Mouse (Mus musculus) midbrain, embryonic 11.5 days (tissue): ENCODE measurements around the gene Ctnnd1. TPM values are rescaled to one million over a fixed set of nuclear protein-coding genes. Genes with fewer than 3 reads are reported as not detected.

Experiments
- ATAC-seq: fragments of 200-750 bp; cut with Nextera tagmentation; 2 replicates; pipeline ENCODE4 v1.8.0; 2017; ENCODE audit warnings: moderate TSS enrichment, moderate library complexity; ENCODE audit not compliant: low FRiP score
- DNase-seq: peaks from one replicate; pipeline ENCODE4 v3.0.0; 2015; ENCODE audit warnings: low spot score; ENCODE audit errors: missing footprints
- H3K27ac ChIP-seq: fragments of 300-500 bp; sonication (generic); 2 replicates; pipeline ENCODE4 v1.5.1; 2014; ENCODE audit warnings: low read depth, low read length
- H3K27me3 ChIP-seq: fragments of 300-500 bp; sonication (generic); 2 replicates; pipeline ENCODE4 v1.6.1; 2014; ENCODE audit warnings: mild to moderate bottlenecking, low read length, moderate library complexity, mixed read lengths; ENCODE audit not compliant: control insufficient read depth, insufficient read depth
- H3K36me3 ChIP-seq: fragments of 300-500 bp; sonication (generic); 2 replicates; pipeline ENCODE4 v1.6.1; 2014; ENCODE audit warnings: mild to moderate bottlenecking, low read length, moderate library complexity, mixed read lengths; ENCODE audit not compliant: control insufficient read depth, insufficient read depth
- H3K4me1 ChIP-seq: fragments of 300-500 bp; sonication (generic); 2 replicates; pipeline ENCODE4 v1.6.1; 2014; ENCODE audit warnings: low read length; ENCODE audit not compliant: control insufficient read depth, insufficient read depth
- H3K4me2 ChIP-seq: fragments of 300-500 bp; sonication (generic); 2 replicates; pipeline ENCODE4 v1.6.1; 2014; ENCODE audit warnings: mild to moderate bottlenecking, moderate library complexity
- H3K4me3 ChIP-seq: fragments of 300-500 bp; sonication (generic); 2 replicates; pipeline ENCODE4 v1.5.1; 2014; ENCODE audit warnings: low read depth, low read length
- H3K9ac ChIP-seq: fragments of 300-500 bp; sonication (generic); 2 replicates; pipeline ENCODE4 v1.6.1; 2014; ENCODE audit warnings: low read length
- H3K9me3 ChIP-seq: fragments of 300-500 bp; sonication (generic); 2 replicates; pipeline ENCODE4 v1.6.1; 2016; ENCODE audit warnings: low read length; ENCODE audit not compliant: control insufficient read depth
- WGBS: fragments of 180-500 bp; shearing (Covaris S2); extraction: QIAGEN DNeasy Blood & Tissue Kit; methylation state at CpG from one replicate; pipeline ENCODE4 v1.1.7; 2014; 5-methylcytosine and 5-hydroxymethylcytosine counted together
- polyA plus RNA-seq: library from polyadenylated mRNA; unstranded; fragments of >200 nt; fragmentation: Nextera tagmentation; extraction: Ambion mirVana; gene quantifications from 2 replicates; pipeline ENCODE4 v1.2.1, GENCODE M21; 2014

Ctnnd1 gene
- polyA plus RNA-seq, 1 experiment from 2014 or later = 36.8 TPM

GRCm38 (mm10) chr2:84636231-84636741, 14.3 kb downstream of the Ctnnd1 start:
- WGBS = 29% methylated on average over 8 of the region's 8 CpGs
- peak; percentile 89 for DNase-seq
- H3K4me1 ChIP-seq = peaks cover 38% of the 10 kb centered on the region
- no peak overlapping the region for H3K4me3 ChIP-seq
- H3K4me2 ChIP-seq = peak overlapping the region; percentile 16; the same call in 1 of the 2 replicates
- no peak for ATAC-seq
- H3K36me3 ChIP-seq = no peaks in the 10 kb centered on the region
- no peaks in the 10 kb centered on the region for H3K9me3 ChIP-seq
- H3K9ac ChIP-seq = no peak overlapping the region; the same call in 1 of the 2 replicates
- H3K27ac ChIP-seq = peak overlapping the region; percentile 83
- H3K27me3 ChIP-seq = no peaks in the 10 kb centered on the region

GRCm38 (mm10) chr2:84635611-84636010, 15.0 kb downstream of the Ctnnd1 start:
- Histone ChIP-seq H3K27me3 (no peaks in the 10 kb centered on the region), H3K4me2 (peak overlapping the region; percentile 16; the same call in 1 of the 2 replicates), H3K9ac (peak overlapping the region; percentile 21; the same call in 1 of the 2 replicates), H3K4me3 (no peak overlapping the region), H3K36me3 (no peaks in the 10 kb centered on the region), H3K4me1 (peaks cover 38% of the 10 kb centered on the region), H3K27ac (peak overlapping the region; percentile 83), H3K9me3 (no peaks in the 10 kb centered on the region)
- DNase-seq = peak; percentile 94
- ATAC-seq = peak; percentile 91
- WGBS = 2% methylated on average over 2 of the region's 2 CpGs

GRCm38 (mm10) chr2:84634934-84635482, 15.6 kb downstream of the Ctnnd1 start:
- no peaks in the 10 kb centered on the region for H3K27me3 ChIP-seq
- WGBS = 27% methylated on average over 4 of the region's 4 CpGs
- H3K27ac ChIP-seq = peak overlapping the region; percentile 83
- H3K9ac ChIP-seq = no peak overlapping the region
- peaks cover 38% of the 10 kb centered on the region for H3K4me1 ChIP-seq
- H3K4me2 ChIP-seq = peak overlapping the region; percentile 16; the same call in 1 of the 2 replicates
- H3K9me3 ChIP-seq = no peaks in the 10 kb centered on the region
- DNase-seq = peak; percentile 91
- no peaks in the 10 kb centered on the region for H3K36me3 ChIP-seq
- peak; percentile 45 for ATAC-seq
- H3K4me3 ChIP-seq = no peak overlapping the region

DNA sequence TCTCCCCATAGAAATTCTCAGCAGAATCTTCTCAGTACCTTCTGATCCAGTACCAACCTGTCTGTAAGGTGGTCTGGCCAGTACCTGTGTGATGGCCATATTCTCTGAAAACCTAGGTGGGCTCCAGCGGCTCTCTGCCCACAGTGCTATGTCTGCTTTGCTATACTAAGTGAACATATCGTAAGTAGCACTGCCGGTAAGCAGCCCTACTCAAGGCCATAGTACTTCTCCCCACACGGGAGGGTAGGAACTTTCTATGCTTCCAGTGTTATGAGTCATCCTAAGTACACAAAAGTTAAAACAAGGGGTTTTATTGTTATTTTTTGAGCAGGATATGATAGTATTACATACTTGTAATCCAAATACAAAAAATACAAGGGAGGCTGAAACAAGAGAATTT, 16.6 kb downstream of the Ctnnd1 start:
- H3K9ac ChIP-seq = no peak overlapping the region
- no peaks in the 10 kb centered on the region for H3K27me3 ChIP-seq
- ATAC-seq = no peak
- H3K36me3 ChIP-seq = no peaks in the 10 kb centered on the region
- H3K4me3 ChIP-seq = no peak overlapping the region
- no peak overlapping the region for H3K27ac ChIP-seq
- peaks cover 38% of the 10 kb centered on the region for H3K4me1 ChIP-seq
- no peak for DNase-seq
- 91% methylated on average over 4 of the region's 4 CpGs for WGBS
- no peak overlapping the region for H3K4me2 ChIP-seq
- H3K9me3 ChIP-seq = no peaks in the 10 kb centered on the region

- Histone ChIP-seq H3K27me3 (no peaks in the 10 kb centered on the region), H3K36me3 (no peaks in the 10 kb centered on the region), H3K4me1 (peaks cover 31% of the 10 kb centered on the region), H3K9me3 (no peaks in the 10 kb centered on the region), H3K4me3 (no peak overlapping the region), H3K9ac (no peak overlapping the region), H3K4me2 (no peak overlapping the region), H3K27ac (no peak overlapping the region)
- DNase-seq = no peak
- 5% methylated on average over 3 of the region's 3 CpGs for WGBS
- ATAC-seq = no peak
Observed at GRCm38 (mm10) chr2:84632999-84633398, 17.6 kb downstream of the Ctnnd1 start.

GRCm38 (mm10) chr2:84632001-84632400, 18.6 kb downstream of the Ctnnd1 start:
- Histone ChIP-seq H3K9me3 (no peaks in the 10 kb centered on the region), H3K4me1 (peaks cover 23% of the 10 kb centered on the region), H3K27me3 (no peaks in the 10 kb centered on the region), H3K4me2 (no peak overlapping the region), H3K4me3 (no peak overlapping the region), H3K9ac (no peak overlapping the region), H3K36me3 (no peaks in the 10 kb centered on the region), H3K27ac (no peak overlapping the region)
- 85% methylated on average over 1 of the region's 1 CpGs for WGBS
- DNase-seq = peak; percentile 81
- ATAC-seq = no peak

GRCm38 (mm10) chr2:84627036-84627435, 23.5 kb downstream of the Ctnnd1 start:
- no peaks in the 10 kb centered on the region for H3K9me3 ChIP-seq

GRCm38 (mm10) chr2:84626366-84626975, 24.1 kb downstream of the Ctnnd1 start:
- Histone ChIP-seq H3K27me3 (no peaks in the 10 kb centered on the region), H3K27ac (no peak overlapping the region), H3K4me2 (no peak overlapping the region), H3K4me3 (no peak overlapping the region), H3K4me1 (no peaks in the 10 kb centered on the region), H3K9me3 (no peaks in the 10 kb centered on the region), H3K9ac (no peak overlapping the region), H3K36me3 (no peaks in the 10 kb centered on the region)
- DNase-seq = no peak
- no peak for ATAC-seq
- 84% methylated on average over 7 of the region's 7 CpGs for WGBS

More at GRCm38 (mm10) chr2:84627036-84627435, 23.5 kb downstream of the Ctnnd1 start:
- H3K9ac ChIP-seq = no peak overlapping the region
- no peak overlapping the region for H3K27ac ChIP-seq
- no peaks in the 10 kb centered on the region for H3K4me1 ChIP-seq
- no peaks in the 10 kb centered on the region for H3K27me3 ChIP-seq
- no peaks in the 10 kb centered on the region for H3K36me3 ChIP-seq
- ATAC-seq (no peak), DNase-seq (no peak)
- no peak overlapping the region for H3K4me2 ChIP-seq
- 70% methylated on average over 3 of the region's 3 CpGs for WGBS
- no peak overlapping the region for H3K4me3 ChIP-seq

- DNase-seq = no peak
- H3K36me3 ChIP-seq = peaks cover 4% of the 10 kb centered on the region
Observed at GRCm38 (mm10) chr2:84624201-84624600, 26.4 kb downstream of the Ctnnd1 start.

More at GRCm38 (mm10) chr2:84624201-84624600, 26.4 kb downstream of the Ctnnd1 start:
- WGBS = 95% methylated on average over 17 of the region's 17 CpGs
- Histone ChIP-seq H3K9ac (no peak overlapping the region), H3K9me3 (no peaks in the 10 kb centered on the region), H3K27me3 (no peaks in the 10 kb centered on the region), H3K4me3 (no peak overlapping the region), H3K4me1 (no peaks in the 10 kb centered on the region), H3K27ac (no peak overlapping the region), H3K4me2 (no peak overlapping the region)
- ATAC-seq = no peak
